Mouse (Mus musculus) olfactory bulb, adult 2 months (tissue): ENCODE data around the gene Gsg1l.

Source experiments
- CTCF ChIP-seq: fragments of 200-500 bp; IDR thresholded peaks from 2 replicates; pipeline ENCODE4 v1.5.1; 2012; ENCODE audit warnings: low read depth, mild to moderate bottlenecking, low read length, moderate library complexity; ENCODE audit not compliant: insufficient read depth
- POLR2A ChIP-seq: fragments of 200-500 bp; IDR thresholded peaks from 2 replicates; pipeline ENCODE4 v1.6.1; 2012; ENCODE audit warnings: mild to moderate bottlenecking, low read depth, low read length, moderate library complexity; ENCODE audit not compliant: insufficient read depth

DNA sequence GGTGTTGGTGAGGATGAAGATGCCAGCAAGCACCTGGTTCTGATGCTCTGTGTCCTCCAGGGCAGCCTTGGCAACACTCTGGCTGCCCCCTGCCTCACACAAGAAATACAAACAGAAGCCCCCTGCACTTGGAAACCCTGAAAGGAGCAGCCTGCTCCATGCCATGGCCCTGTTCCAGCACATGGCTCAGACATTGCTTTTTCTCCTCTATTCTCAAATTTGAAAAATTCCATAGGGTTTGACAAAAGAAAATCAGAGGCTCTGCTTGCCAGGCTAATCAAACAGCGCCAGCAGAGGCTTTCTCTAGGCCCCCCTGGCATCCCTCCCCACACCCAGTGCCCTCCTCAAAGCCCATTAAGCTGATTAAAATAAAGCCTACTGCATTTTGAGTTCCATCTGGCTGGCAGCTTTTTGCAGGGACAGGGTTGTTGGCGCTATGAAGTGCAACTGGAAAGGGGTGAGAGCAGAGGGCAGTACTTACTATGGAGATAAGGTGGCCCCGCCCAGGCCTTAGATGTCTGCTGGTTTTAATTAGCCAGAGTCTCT lies 253.0 kb downstream of the Gsg1l start:
- TF ChIP-seq POLR2A (no peak), CTCF (no peak)
